Mouse (Mus musculus) ovary, adult 10 weeks (tissue): ENCODE measurements around the gene Oaz2. TPM values are rescaled to one million over a fixed set of nuclear protein-coding genes. Genes with fewer than 3 reads are reported as not detected.

Source experiments
- polyA plus RNA-seq: library from polyadenylated mRNA; stranded (reverse); fragments of 350-450 nt; fragmentation: Illumina TruSeq; extraction: RNeasy Lipid Tissue Mini Kit (QIAGEN cat#74804); gene quantifications from one replicate; pipeline ENCODE4 v1.2.3, GENCODE M21; 2014

Gene Oaz2
- polyA plus RNA-seq: 70.7 TPM

GRCm38 (mm10) chr9:65667701-65668100 lies at the start of gene Oaz2:
Oaz2 (plus strand) TSS chr9:65668001.

GRCm38 (mm10) chr9:65629025-65629766 lies 38.6 kb upstream of the Oaz2 start, which contains the start of gene Rbpms2:
Rbpms2 (plus strand) TSS chr9:65629648.

Other genes starting within 250 kb of the Oaz2 start
- gene Slc51b, start 245.0 kb upstream of the Oaz2 start, polyA plus RNA-seq: not detected
- 14.3 TPM for gene Mtfmt, start 232.2 kb upstream of the Oaz2 start, polyA plus RNA-seq
- gene Spg21, start 207.1 kb upstream of the Oaz2 start, polyA plus RNA-seq: 176 TPM
- gene Ankdd1a, start 147.8 kb upstream of the Oaz2 start, polyA plus RNA-seq: not detected
- 2.0 TPM for gene Plekho2, start 88.0 kb upstream of the Oaz2 start, polyA plus RNA-seq
- gene Pif1, start 80.8 kb upstream of the Oaz2 start, polyA plus RNA-seq: 0.88 TPM
- gene Rbpms2, start 38.4 kb upstream of the Oaz2 start, polyA plus RNA-seq: 21.0 TPM
- gene Zfp609, start 159.6 kb downstream of the Oaz2 start, polyA plus RNA-seq: 13.9 TPM
- gene Pclaf, start 222.2 kb downstream of the Oaz2 start, polyA plus RNA-seq: 101 TPM
- gene Trip4, start 240.8 kb downstream of the Oaz2 start, polyA plus RNA-seq: 60.6 TPM
- gene Csnk1g1, start 240.9 kb downstream of the Oaz2 start, polyA plus RNA-seq: 51.7 TPM